Mouse (Mus musculus) inflammation-experienced regulatory T-cells, adult 16 weeks (primary cell): ENCODE data around the gene Abhd4. TPM values are rescaled to one million over a fixed set of nuclear protein-coding genes. Genes with fewer than 3 reads are reported as not detected.

Experiments used
- polyA plus RNA-seq: library from polyadenylated mRNA; unstranded; fragments of 100-300 nt; shearing (Covaris generic); gene quantifications from one replicate; pipeline ENCODE4 v1.2.1, GENCODE M21; 2017

Gene Abhd4
- 41.0 TPM for polyA plus RNA-seq

GRCm38 (mm10) chr14:54253741-54254291 is at the start of gene Abhd4, which contains the start of gene Dad1:
Gene Abhd4, plus strand, starts transcription at chr14:54254188.
Gene Dad1, minus strand, starts transcription at chr14:54254104.

GRCm38 (mm10) chr14:54284839-54285238 is 30.9 kb downstream of the Abhd4 start, which contains the start of gene Olfr49:
Gene Olfr49, minus strand, starts transcription at chr14:54284939.

Other genes starting within 250 kb of the Abhd4 start
- gene Dad1, start 84 bp upstream of the Abhd4 start, polyA plus RNA-seq = 503 TPM
- 0.11 TPM for gene Olfr49, start 30.8 kb downstream of the Abhd4 start, polyA plus RNA-seq
- 66.1 TPM for gene Oxa1l, start 106.6 kb downstream of the Abhd4 start, polyA plus RNA-seq
- 2.7 TPM for gene Slc7a7, start 163.6 kb downstream of the Abhd4 start, polyA plus RNA-seq
- gene Mrpl52, start 172.7 kb downstream of the Abhd4 start, polyA plus RNA-seq = 229 TPM
- gene Mmp14, start 177.4 kb downstream of the Abhd4 start, polyA plus RNA-seq = 1.9 TPM
- gene Lrp10, start 209.9 kb downstream of the Abhd4 start, polyA plus RNA-seq = 89.5 TPM
- 0.95 TPM for gene Rem2, start 221.9 kb downstream of the Abhd4 start, polyA plus RNA-seq